Mouse (Mus musculus) lung, postnatal 4 days (tissue): ENCODE data around the gene Etfdh.

Experiments used
- DNase-seq, 2 experiments: peaks; one replicate each; pipeline ENCODE4 v3.0.0; 2021

Gene Etfdh

GRCm38 (mm10) chr3:79629416-79629730, at the start of gene Etfdh:
Etfdh (minus strand) TSS chr3:79629500.
- DNase-seq, result peak; percentile 75 to 91

DNA sequence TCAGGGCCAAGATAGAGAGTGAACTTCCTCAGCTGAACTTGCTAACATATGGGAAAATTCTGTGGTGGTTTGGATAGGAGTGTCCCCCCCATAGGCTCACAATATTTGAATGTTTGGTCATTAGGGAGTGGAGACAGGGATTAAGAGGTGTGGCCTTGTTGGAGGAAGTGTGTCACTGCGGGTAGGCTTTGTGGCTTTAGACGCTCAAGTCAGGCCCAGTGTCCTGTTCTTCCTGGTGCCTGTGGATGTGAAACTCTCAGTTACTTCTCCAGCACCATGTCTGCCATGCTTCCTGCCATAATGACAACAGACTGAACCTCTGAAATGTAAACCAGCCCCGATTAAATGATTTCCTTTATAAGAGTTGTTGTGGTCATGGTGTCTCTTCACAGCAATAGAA, 47.1 kb upstream of the Etfdh start:
- DNase-seq, result no peak

DNA sequence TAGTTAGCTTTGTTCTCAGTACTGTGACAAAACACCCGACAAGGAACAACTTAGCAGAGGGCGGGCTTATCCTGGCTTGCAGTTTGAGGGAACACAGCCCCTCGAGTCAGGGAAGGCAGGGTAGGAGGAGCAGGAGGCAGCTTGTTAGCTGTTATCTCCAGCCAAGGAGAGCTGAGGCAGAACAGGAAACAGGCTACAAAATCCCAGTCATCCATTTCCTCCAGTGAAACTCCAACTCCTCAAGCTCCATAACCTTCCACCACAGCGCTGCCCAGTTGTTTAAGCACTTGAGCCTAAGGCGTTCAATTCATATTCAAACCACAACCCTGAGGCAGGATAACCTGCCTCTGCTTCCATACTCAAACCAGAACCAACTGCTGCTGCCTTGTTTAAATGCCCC, 45.3 kb upstream of the Etfdh start:
- DNase-seq, result no peak

- DNase-seq, result peak in 1 of 2 experiments; percentile 47
Measured at GRCm38 (mm10) chr3:79673082-79673481, 43.8 kb upstream of the Etfdh start.

GRCm38 (mm10) chr3:79672188-79672587, 42.9 kb upstream of the Etfdh start:
- DNase-seq, result no peak

DNA sequence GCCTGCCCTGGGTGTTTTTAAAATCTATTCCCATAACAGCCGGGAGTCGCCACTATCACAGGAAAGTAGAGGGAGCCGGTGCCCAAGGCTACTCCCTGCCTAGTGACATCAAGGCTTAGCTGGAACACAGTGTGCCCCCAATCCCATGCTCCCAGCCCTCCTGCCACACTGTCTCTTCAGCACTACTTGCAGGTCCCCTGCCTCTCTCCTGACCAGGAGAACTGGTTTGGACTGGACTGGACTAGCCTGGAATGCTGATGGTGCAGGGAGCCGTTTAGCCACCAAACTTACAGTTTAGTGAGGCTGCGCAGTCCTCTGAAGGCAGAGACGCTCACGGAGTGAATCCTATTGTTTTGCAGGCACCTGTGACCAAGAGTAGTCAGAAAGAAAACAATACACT, 41.3 kb upstream of the Etfdh start:
- DNase-seq, result no peak

DNA sequence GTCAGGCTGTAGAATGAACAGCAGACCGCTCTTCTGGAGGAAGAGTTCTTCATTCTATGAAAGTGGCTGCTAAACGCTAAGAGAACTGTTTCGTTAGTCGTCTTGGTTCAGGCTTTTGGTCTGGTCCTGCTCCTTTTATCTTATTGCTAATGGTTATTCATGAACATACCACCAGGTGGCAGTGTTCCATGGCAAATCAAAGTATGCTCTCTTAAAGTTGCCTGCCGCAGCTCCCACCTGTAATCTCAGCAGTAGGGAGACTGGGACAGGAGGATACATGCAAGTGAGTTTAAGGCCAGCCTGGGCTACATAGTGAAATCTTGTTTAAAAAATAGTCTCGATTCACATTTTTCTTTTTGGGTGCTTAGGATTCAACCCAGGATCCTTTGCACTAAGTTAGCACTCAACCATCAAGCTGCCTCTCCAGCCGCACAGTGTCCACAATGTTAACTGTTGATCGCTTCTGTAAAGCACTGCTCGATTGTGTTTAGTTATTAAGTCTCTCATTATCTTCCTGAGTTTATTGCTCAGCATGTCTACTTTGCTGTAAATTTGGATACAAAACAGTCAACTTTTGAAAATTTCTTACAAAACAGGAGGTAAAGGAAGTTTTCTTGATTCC, 35.6 kb upstream of the Etfdh start:
- peak in 1 of 2 experiments; percentile 31 for DNase-seq

DNA sequence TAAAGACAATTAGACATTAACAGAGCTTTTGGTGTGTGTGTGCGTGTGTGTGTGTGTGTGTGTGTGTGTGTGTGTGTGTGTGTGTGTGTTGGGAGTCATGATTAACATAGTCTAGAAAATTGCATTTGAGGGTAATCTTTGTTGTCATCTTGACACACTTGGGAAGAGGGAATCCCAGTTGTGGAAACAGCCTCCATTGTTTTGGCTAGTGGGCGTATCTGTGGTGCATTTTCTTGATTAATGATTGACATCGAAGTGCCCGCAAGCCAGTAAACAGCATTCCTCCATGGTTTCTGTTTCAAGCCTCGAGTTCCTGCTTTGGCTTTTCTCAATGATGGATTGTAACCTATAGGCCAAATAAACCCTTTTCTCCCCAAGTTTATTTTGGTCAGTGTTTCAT, 27.4 kb upstream of the Etfdh start:
- no peak for DNase-seq

- no peak for DNase-seq
Measured at GRCm38 (mm10) chr3:79652129-79652528, 22.8 kb upstream of the Etfdh start.

- DNase-seq, result peak; percentile 95 to 99
Measured at GRCm38 (mm10) chr3:79628561-79629415, 512 bp downstream of the Etfdh start, which contains the start of gene 4930579G24Rik. 4930579G24Rik (plus strand) TSS chr3:79629079.

DNA sequence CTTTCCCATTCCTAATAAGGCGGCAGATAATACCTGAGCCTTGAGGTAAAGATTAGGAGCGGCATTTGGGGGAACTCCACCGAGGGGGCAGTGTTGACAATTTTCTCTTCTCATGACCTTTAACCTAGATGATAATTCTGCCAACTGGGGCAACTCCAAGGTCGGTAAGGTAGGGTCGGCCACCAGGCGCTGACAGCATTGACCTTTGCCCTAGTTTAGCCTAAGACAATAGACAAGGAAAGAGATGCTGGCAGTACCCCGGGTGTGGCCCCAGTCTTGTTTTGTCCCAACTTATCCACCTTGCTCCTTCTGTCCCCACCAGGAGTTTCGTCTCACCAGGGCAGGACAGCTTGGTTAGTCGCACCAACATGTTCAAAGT, 1.1 kb downstream of the Etfdh start:
- DNase-seq, result no peak

- DNase-seq, result no peak
Measured at GRCm38 (mm10) chr3:79627484-79628181, 1.7 kb downstream of the Etfdh start.

GRCm38 (mm10) chr3:79609886-79610285, 19.4 kb downstream of the Etfdh start:
- no peak for DNase-seq

DNA sequence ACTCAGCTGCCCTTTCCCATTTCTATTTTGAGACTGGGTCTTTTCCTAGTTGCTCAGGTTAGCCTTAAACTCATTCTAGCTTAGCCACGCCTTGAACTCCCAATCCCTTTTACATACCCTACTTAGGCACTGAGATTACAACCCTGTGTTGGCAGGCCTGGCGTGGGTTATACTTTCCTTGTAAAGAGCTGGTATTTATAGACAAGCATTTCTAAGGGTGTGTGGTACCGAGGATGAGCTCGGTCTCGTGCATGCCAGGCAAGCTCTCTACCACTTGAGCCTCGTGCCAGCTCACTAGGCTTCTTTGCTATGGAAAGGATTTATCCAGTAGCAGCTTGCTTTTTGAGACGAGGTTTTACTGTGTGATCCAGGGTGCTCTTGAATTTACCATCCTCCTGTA, 33.8 kb downstream of the Etfdh start:
- no peak for DNase-seq

GRCm38 (mm10) chr3:79591793-79592471, 37.4 kb downstream of the Etfdh start:
- DNase-seq, result no peak

GRCm38 (mm10) chr3:79590863-79591792, 38.2 kb downstream of the Etfdh start, which contains the start of gene Ppid:
Ppid (plus strand) TSS chr3:79591342.
- peak; percentile 82 to 86 for DNase-seq

GRCm38 (mm10) chr3:79589671-79590070, 39.6 kb downstream of the Etfdh start:
- DNase-seq, result no peak

GRCm38 (mm10) chr3:79586804-79587203, 42.5 kb downstream of the Etfdh start:
- DNase-seq, result peak; percentile 88 to 91

DNA sequence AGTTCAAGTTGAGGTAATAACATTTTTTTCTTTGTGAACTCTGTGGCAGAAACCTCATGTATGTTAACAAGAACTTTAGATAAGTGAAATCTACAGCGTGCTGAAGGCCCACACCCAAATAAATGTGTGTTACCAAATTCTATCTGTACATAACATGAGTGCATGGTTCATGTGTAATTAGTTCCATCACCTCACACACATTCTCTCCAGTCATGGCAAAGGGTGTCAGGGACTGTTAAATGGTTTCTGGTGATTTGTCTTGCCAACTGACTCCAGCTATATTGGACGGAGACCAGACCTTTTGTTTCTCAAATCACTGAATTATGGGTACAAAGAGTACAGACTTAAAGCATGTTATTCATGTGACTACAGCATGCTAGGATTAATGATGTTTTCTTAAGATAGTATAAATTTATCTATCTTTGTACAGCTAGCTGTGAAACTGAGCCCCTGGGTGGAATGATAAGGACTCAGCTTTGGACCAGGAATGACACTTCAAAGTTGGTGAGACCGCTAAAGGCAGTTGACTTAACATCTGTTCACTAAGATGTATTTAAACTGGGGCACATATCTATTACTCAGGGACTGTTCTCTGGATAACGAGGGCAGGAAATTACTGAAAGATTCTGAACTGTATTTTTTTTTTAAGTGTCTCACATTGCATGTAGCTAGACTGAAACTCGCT, 49.3 kb downstream of the Etfdh start:
- no peak for DNase-seq

GRCm38 (mm10) chr3:79578164-79578563, 51.1 kb downstream of the Etfdh start:
- DNase-seq, result no peak

DNA sequence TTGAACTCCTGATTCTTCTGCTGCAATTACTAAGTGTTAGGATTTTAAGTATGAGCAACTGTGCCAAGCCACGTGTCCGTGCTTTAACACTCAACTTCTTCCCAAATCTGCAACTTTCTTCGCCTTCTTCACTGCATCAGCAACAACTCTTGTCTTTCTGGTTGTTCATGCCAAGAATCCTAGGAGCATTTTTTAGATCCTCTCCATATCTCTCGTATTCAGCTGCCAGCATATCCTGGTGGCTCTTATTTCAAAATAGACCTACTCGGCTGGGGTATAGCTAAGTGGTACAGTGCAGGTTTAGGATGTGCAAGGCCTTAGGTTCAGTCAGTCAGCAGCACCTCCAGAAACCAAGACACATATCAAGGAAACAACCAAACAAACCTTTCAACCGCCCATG, 51.7 kb downstream of the Etfdh start:
- DNase-seq, result no peak
